Mouse (Mus musculus) myocyte (in vitro differentiated cells): ENCODE measurements around the gene Eepd1.

ENCODE experiments used
- MAX ChIP-seq: IDR thresholded peaks from one replicate; pipeline ENCODE4 v1.6.1; 2011; ENCODE audit warnings: low read depth, mild to moderate bottlenecking, control low read depth
- POLR2AphosphoS2 ChIP-seq: IDR thresholded peaks from one replicate; pipeline ENCODE4 v1.6.1; 2011; ENCODE audit warnings: low read depth, control low read depth; ENCODE audit not compliant: insufficient read length

GRCm38 (mm10) chr9:25532105-25532504 is 50.8 kb downstream of the Eepd1 start:
- TF ChIP-seq MAX (no peak), POLR2AphosphoS2 (no peak)
